Mouse (Mus musculus): Measurements from ENCODE around the gene Mvb12b.

Mvb12b gene

DNA sequence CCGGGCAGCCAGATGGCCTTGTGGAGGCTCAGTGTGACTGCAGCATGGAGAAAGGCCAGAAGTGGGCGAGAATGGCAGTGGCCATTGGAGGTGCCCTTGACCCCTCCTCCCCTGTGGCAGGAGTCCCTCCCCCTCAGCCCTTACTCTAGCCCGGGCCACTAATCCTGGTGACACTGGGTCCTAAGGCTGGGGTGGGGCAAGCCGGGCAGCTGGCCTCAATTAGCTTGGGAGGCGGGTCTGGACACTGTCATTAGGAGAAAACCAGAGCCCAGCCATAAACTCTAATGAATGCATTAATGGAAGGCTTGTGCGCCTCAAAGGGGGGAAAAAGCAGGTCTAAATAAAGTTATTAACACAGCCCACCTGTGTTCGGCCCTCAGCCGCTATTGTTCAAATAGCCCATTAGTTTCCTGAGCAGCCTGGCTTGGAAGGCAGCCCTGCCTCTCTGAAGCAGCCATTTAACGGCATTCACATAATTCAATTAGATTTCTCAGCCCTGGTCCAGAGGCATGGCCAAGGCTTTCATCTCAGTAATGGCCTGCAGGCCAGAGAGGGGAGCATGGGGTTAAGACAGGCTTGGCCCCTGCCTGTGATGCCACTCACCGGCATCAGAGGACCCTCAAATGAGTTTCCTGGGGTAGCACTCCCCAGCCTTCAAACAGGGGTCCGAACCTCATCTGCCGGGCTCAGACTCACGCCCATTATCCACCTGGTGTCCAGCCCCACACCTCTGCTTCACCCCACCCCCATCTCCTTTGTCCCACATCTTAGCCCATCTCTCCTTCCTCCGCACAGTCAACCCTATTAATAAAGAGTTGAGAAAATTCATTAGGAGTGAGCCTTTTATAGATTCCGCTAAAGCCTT lies 186.9 kb downstream of the Mvb12b start:
- no peak for DNase-seq (ENCODE audit: low read depth in 2 of 2, low spot score in 2 of 2)

DNA sequence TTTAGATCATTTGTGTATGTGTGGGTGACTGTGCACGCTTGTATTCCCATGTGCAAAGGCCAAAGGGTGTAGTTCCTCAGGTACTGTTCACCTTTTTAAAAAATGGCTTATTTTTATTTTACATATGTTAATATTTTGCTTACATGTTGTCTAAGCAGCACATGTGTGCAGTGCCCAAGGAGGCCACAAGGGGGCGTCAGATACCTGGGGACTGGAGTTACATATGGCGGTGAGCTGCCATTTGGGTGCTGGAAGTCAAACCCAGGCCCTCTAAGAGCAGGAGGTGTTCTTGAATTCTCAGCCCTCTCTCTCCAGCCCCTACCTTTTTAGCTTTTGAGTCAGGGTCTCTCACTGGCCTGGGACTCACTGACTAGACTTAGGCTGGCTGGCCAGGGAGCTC lies 188.8 kb downstream of the Mvb12b start:
- DNase-seq (ENCODE audit: low read depth in 2 of 2, low spot score in 2 of 2), result no peak

- DNase-seq (ENCODE audit: low read depth in 2 of 2, low spot score in 2 of 2), result no peak
Measured at GRCm38 (mm10) chr2:33696428-33696827, 191.3 kb downstream of the Mvb12b start.

GRCm38 (mm10) chr2:33693931-33694330 lies 193.8 kb downstream of the Mvb12b start:
- no peak for DNase-seq (ENCODE audit: low read depth in 2 of 2, low spot score in 2 of 2)

- peak in 1 of 2 experiments; percentile 15 for DNase-seq (ENCODE audit: low read depth in 2 of 2, low spot score in 2 of 2)
Measured at GRCm38 (mm10) chr2:33689880-33690462, 197.8 kb downstream of the Mvb12b start.

- no peak for DNase-seq (ENCODE audit: low read depth in 2 of 2, low spot score in 2 of 2)
Measured at GRCm38 (mm10) chr2:33689155-33689879, 198.4 kb downstream of the Mvb12b start.

- no peak for DNase-seq (ENCODE audit: low read depth in 2 of 2, low spot score in 2 of 2)
Measured at GRCm38 (mm10) chr2:33683594-33683993, 204.2 kb downstream of the Mvb12b start.

- no peak for DNase-seq (ENCODE audit: low read depth in 2 of 2, low spot score in 2 of 2)
Measured at GRCm38 (mm10) chr2:33683095-33683494, 204.7 kb downstream of the Mvb12b start.

GRCm38 (mm10) chr2:33682219-33682618 lies 205.5 kb downstream of the Mvb12b start:
- peak; percentile 13 to 44 for DNase-seq (ENCODE audit: low read depth in 2 of 2, low spot score in 2 of 2)
